Mouse (Mus musculus) limb, embryonic 10.5 days (tissue): ENCODE data around the gene Tinagl1. TPM values are rescaled to one million over a fixed set of nuclear protein-coding genes. Genes with fewer than 3 reads are reported as not detected.

Source experiments
- DNase-seq: peaks from one replicate; pipeline ENCODE4 v3.0.0-alpha.2; 2017; ENCODE audit warnings: low spot score
- H3K27ac ChIP-seq: fragments of 300-500 bp; sonication (generic); 2 replicates; pipeline ENCODE4 v1.5.1; 2016; ENCODE audit warnings: mild to moderate bottlenecking
- H3K27me3 ChIP-seq: fragments of 300-500 bp; sonication (generic); 2 replicates; pipeline ENCODE4 v1.6.1; 2016; ENCODE audit warnings: low read depth, mild to moderate bottlenecking; ENCODE audit not compliant: poor library complexity, severe bottlenecking
- H3K36me3 ChIP-seq: fragments of 300-500 bp; sonication (generic); 2 replicates; pipeline ENCODE4 v1.6.1; 2016; ENCODE audit warnings: mild to moderate bottlenecking, moderate library complexity
- H3K4me1 ChIP-seq: fragments of 300-500 bp; sonication (generic); 2 replicates; pipeline ENCODE4 v1.6.1; 2016
- H3K4me3 ChIP-seq: fragments of 300-500 bp; sonication (generic); 2 replicates; pipeline ENCODE4 v1.5.1; 2016; ENCODE audit warnings: mild to moderate bottlenecking, moderate library complexity
- H3K9me3 ChIP-seq: fragments of 300-500 bp; sonication (generic); replicated peaks from 2 replicates; pipeline ENCODE4 v1.6.1; 2016; ENCODE audit warnings: mild to moderate bottlenecking
- WGBS: fragments of 180-500 bp; shearing (Covaris S2); methylation state at CpG from one replicate; pipeline ENCODE4 v1.1.7; 2016; 5-methylcytosine and 5-hydroxymethylcytosine counted together
- polyA plus RNA-seq: library from polyadenylated mRNA; unstranded; fragments of >200 nt; fragmentation: Nextera tagmentation; extraction: Ambion mirVana; gene quantifications from 2 replicates; pipeline ENCODE4 v1.2.1, GENCODE M21; 2016

Tinagl1 gene
- polyA plus RNA-seq, 1 experiment from 2014 or later, result 8.1 TPM

- Histone ChIP-seq H3K9me3 (no peaks in the 10 kb centered on the region), H3K4me1 (peaks cover 48% of the 10 kb centered on the region), H3K27me3 (peaks cover 82% of the 10 kb centered on the region), H3K36me3 (no peaks in the 10 kb centered on the region), H3K4me3 (peak overlapping the region; percentile 38), H3K27ac (peak overlapping the region; percentile 75)
- 6% methylated on average over 20 of the region's 20 CpGs for WGBS
- DNase-seq, result peak; percentile 63
Measured at GRCm38 (mm10) chr4:130163391-130163861, 11.5 kb downstream of the Tinagl1 start.

- Histone ChIP-seq H3K9me3 (no peaks in the 10 kb centered on the region), H3K27ac (no peak overlapping the region), H3K36me3 (no peaks in the 10 kb centered on the region), H3K4me1 (peaks cover 38% of the 10 kb centered on the region), H3K27me3 (peaks cover 61% of the 10 kb centered on the region), H3K4me3 (no peak overlapping the region)
- no peak for DNase-seq
- WGBS, result 46% methylated on average over 4 of the region's 4 CpGs
Measured at GRCm38 (mm10) chr4:130161349-130161748, 13.6 kb downstream of the Tinagl1 start.

- Histone ChIP-seq H3K9me3 (no peaks in the 10 kb centered on the region), H3K36me3 (no peaks in the 10 kb centered on the region), H3K4me1 (peaks cover 6% of the 10 kb centered on the region; the same call in 1 of the 2 replicates), H3K27ac (no peak overlapping the region), H3K4me3 (no peak overlapping the region), H3K27me3 (peaks cover 45% of the 10 kb centered on the region)
- no peak for DNase-seq
- 77% methylated on average over 12 of the region's 12 CpGs for WGBS
Measured at GRCm38 (mm10) chr4:130156812-130157371, 18.0 kb downstream of the Tinagl1 start.

- WGBS, result 77% methylated on average over 3 of the region's 3 CpGs
- no peak overlapping the region for H3K27ac ChIP-seq
- no peaks in the 10 kb centered on the region for H3K9me3 ChIP-seq
- peaks cover 6% of the 10 kb centered on the region; the same call in 1 of the 2 replicates for H3K4me1 ChIP-seq
- no peak overlapping the region for H3K4me3 ChIP-seq
- no peaks in the 10 kb centered on the region for H3K36me3 ChIP-seq
- DNase-seq, result no peak
- peaks cover 46% of the 10 kb centered on the region for H3K27me3 ChIP-seq
Measured at GRCm38 (mm10) chr4:130154250-130154649, 20.7 kb downstream of the Tinagl1 start.

GRCm38 (mm10) chr4:130148405-130148804 is 26.5 kb downstream of the Tinagl1 start:
- peaks cover 46% of the 10 kb centered on the region for H3K27me3 ChIP-seq
- DNase-seq, result no peak
- H3K36me3 ChIP-seq, result no peaks in the 10 kb centered on the region
- no peaks in the 10 kb centered on the region for H3K4me1 ChIP-seq
- no peaks in the 10 kb centered on the region for H3K9me3 ChIP-seq
- H3K27ac ChIP-seq, result no peak overlapping the region
- no peak overlapping the region for H3K4me3 ChIP-seq
- WGBS, result 84% methylated on average over 10 of the region's 10 CpGs

GRCm38 (mm10) chr4:130141786-130142185 is 33.1 kb downstream of the Tinagl1 start:
- Histone ChIP-seq H3K4me1 (peaks cover 13% of the 10 kb centered on the region), H3K27ac (no peak overlapping the region), H3K27me3 (peaks cover 69% of the 10 kb centered on the region), H3K9me3 (no peaks in the 10 kb centered on the region), H3K36me3 (no peaks in the 10 kb centered on the region), H3K4me3 (no peak overlapping the region)
- 67% methylated on average over 3 of the region's 3 CpGs for WGBS
- DNase-seq, result no peak

GRCm38 (mm10) chr4:130140992-130141402 is 33.9 kb downstream of the Tinagl1 start:
- Histone ChIP-seq H3K27ac (no peak overlapping the region), H3K4me1 (peaks cover 13% of the 10 kb centered on the region), H3K4me3 (no peak overlapping the region), H3K9me3 (no peaks in the 10 kb centered on the region), H3K36me3 (no peaks in the 10 kb centered on the region), H3K27me3 (peaks cover 77% of the 10 kb centered on the region)
- DNase-seq, result no peak
- WGBS, result 76% methylated on average over 9 of the region's 9 CpGs

- Histone ChIP-seq H3K36me3 (no peaks in the 10 kb centered on the region), H3K27me3 (peaks cover 86% of the 10 kb centered on the region), H3K4me3 (peak within 1 kb of the TSS; percentile 52), H3K9me3 (no peaks in the 10 kb centered on the region), H3K4me1 (peaks cover 30% of the 10 kb centered on the region), H3K27ac (no peak within 1 kb of the TSS; the same call in none of the 2 replicates)
- 3% methylated on average over 15 of the region's 15 CpGs for WGBS
- no peak for DNase-seq
Measured at GRCm38 (mm10) chr4:130139214-130139492, 35.8 kb downstream of the Tinagl1 start, which contains the start of gene Hcrtr1. TSS of gene Hcrtr1 (minus strand) at chr4:130139359.

- Histone ChIP-seq H3K27ac (no peak overlapping the region; the same call in none of the 2 replicates), H3K9me3 (no peaks in the 10 kb centered on the region), H3K4me3 (peak overlapping the region; percentile 52), H3K36me3 (no peaks in the 10 kb centered on the region), H3K4me1 (peaks cover 30% of the 10 kb centered on the region), H3K27me3 (peaks cover 85% of the 10 kb centered on the region)
- WGBS, result under 1% methylated on average over 56 of the region's 57 CpGs
- DNase-seq, result peak; percentile 92
Measured at GRCm38 (mm10) chr4:130138441-130139213, 36.3 kb downstream of the Tinagl1 start.

- WGBS, result 68% methylated on average over 6 of the region's 6 CpGs
- Histone ChIP-seq H3K27ac (no peak overlapping the region), H3K4me1 (peaks cover 28% of the 10 kb centered on the region), H3K4me3 (no peak overlapping the region), H3K36me3 (peaks cover 2% of the 10 kb centered on the region; the same call in 1 of the 2 replicates), H3K9me3 (no peaks in the 10 kb centered on the region), H3K27me3 (peaks cover 37% of the 10 kb centered on the region)
- DNase-seq, result no peak
Measured at GRCm38 (mm10) chr4:130133399-130133798, 41.5 kb downstream of the Tinagl1 start.

GRCm38 (mm10) chr4:130131448-130132105 is 43.3 kb downstream of the Tinagl1 start:
- Histone ChIP-seq H3K9me3 (no peaks in the 10 kb centered on the region), H3K4me1 (peaks cover 30% of the 10 kb centered on the region), H3K36me3 (peaks cover 20% of the 10 kb centered on the region), H3K27me3 (peaks cover 19% of the 10 kb centered on the region), H3K4me3 (no peak overlapping the region), H3K27ac (0 out of 2 replicates have a peak overlapping the region, but pooled peaks have one; percentile 27)
- DNase-seq, result no peak
- WGBS, result 85% methylated on average over 7 of the region's 7 CpGs

GRCm38 (mm10) chr4:130130641-130131350 is 44.1 kb downstream of the Tinagl1 start:
- DNase-seq, result no peak
- no peaks in the 10 kb centered on the region for H3K9me3 ChIP-seq
- peaks cover 11% of the 10 kb centered on the region for H3K27me3 ChIP-seq
- 62% methylated on average over 13 of the region's 13 CpGs for WGBS
- H3K4me3 ChIP-seq, result no peak overlapping the region
- peak overlapping the region; percentile 27; the same call in 1 of the 2 replicates for H3K27ac ChIP-seq
- peaks cover 37% of the 10 kb centered on the region for H3K4me1 ChIP-seq
- peaks cover 28% of the 10 kb centered on the region for H3K36me3 ChIP-seq
